Mouse (Mus musculus): Measurements from ENCODE around the gene Car2. TPM values are rescaled to one million over a fixed set of nuclear protein-coding genes. Genes with fewer than 3 reads are reported as not detected.

The Car2 gene
- total RNA-seq, 1 experiment: 132 TPM

DNA sequence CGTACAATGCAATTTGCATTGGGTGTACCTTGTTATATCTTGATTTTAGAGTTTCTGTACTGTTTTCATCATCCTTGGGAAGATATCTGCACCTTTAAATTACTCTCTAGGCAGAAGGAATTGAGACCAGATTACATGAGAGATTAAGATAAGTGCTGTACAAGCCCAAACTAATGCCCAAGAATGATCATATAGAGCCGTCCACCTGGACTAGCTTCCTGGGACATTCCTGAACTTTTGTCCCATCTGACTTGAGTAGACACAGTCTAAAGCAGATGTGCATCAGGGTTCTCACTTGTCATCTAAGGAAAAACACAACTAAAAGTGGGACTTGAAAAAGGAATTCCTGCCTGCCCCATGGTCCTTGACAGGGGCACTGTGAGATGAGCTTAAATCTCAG lies 20.1 kb upstream of the Car2 start:
- H3K9me3 ChIP-seq (ENCODE audit: control insufficient read depth, insufficient read depth, low read depth, low read length): no peaks in the 10 kb centered on the region
- peaks cover 0 to 5% of the 10 kb centered on the region in 2 experiments; a peak in 1 of 4 replicates for H3K4me1 ChIP-seq (ENCODE audit: control insufficient read depth in 2 of 2, insufficient read depth in 2 of 2, low read length in 2 of 2, poor library complexity in 1 of 2)
- in situ Hi-C loops (cut with MboI; ENCODE audit: low sequenced_read_pairs in 2 of 2, unreplicated experiment in 2 of 2): no loop called here
- TF ChIP-seq ZC3H11A (IDR thresholded peaks at IDR 0.05; ENCODE audit: borderline replicate concordance, low read depth, low read length) (no peak), CHD2 (IDR thresholded peaks at IDR 0.05; ENCODE audit: low read depth, low read length) (no peak), HCFC1 (IDR thresholded peaks at IDR 0.05; ENCODE audit: borderline replicate concordance, insufficient read depth, low read length) (no peak), ZNF384 (IDR thresholded peaks at IDR 0.05; ENCODE audit: low read depth, low read length) (no peak)
- DNase-seq (ENCODE audit: low read depth, low spot score): no peak
- no peaks in the 10 kb centered on the region for H3K36me3 ChIP-seq (ENCODE audit: control insufficient read depth, insufficient read depth, low read length, poor library complexity, severe bottlenecking)
- H3K4me3 ChIP-seq (ENCODE audit: insufficient read depth in 1 of 2, low read depth in 1 of 2, low read length in 2 of 2, poor library complexity in 1 of 2, severe bottlenecking in 1 of 2): no peak overlapping the region
- H3K9ac ChIP-seq (ENCODE audit: insufficient read depth, low read depth, low read length, poor library complexity, severe bottlenecking): no peak overlapping the region
- H3K27ac ChIP-seq (ENCODE audit: insufficient read depth, low read depth, low read length, poor library complexity, severe bottlenecking): no peak overlapping the region

DNA sequence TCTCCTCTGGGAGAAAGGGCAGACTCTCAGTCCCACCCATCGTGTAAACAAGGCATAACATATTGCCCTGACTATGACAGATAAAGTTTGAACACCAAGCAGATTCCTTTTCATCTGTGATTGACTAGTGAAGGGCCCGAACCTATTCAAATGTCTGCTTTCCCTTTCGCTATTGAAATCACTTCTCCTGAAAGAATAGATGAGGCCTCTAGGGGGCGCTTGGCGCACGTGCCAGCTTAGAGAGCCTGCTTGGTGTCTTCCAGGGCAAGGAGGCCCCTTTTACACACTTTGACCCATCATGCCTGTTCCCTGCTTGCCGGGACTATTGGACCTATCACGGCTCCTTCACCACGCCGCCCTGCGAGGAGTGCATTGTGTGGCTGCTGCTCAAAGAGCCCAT lies 16.3 kb upstream of the Car2 start:
- Histone ChIP-seq H3K4me1 (ENCODE audit: control insufficient read depth in 2 of 2, insufficient read depth in 2 of 2, low read length in 2 of 2, poor library complexity in 1 of 2) (0 out of 4 replicates have a peak, but pooled peaks cover 2% of the 10 kb centered on the region in 2 experiments), H3K9ac (ENCODE audit: insufficient read depth, low read depth, low read length, poor library complexity, severe bottlenecking) (no peak overlapping the region), H3K27ac (ENCODE audit: insufficient read depth, low read depth, low read length, poor library complexity, severe bottlenecking) (no peak overlapping the region), H3K36me3 (ENCODE audit: control insufficient read depth, insufficient read depth, low read length, poor library complexity, severe bottlenecking) (no peaks in the 10 kb centered on the region), H3K4me3 (ENCODE audit: insufficient read depth in 1 of 2, low read depth in 1 of 2, low read length in 2 of 2, poor library complexity in 1 of 2, severe bottlenecking in 1 of 2) (no peak overlapping the region), H3K9me3 (ENCODE audit: control insufficient read depth, insufficient read depth, low read depth, low read length) (no peaks in the 10 kb centered on the region)
- no peak for TF ChIP-seq ZNF384 (IDR thresholded peaks at IDR 0.05; ENCODE audit: low read depth, low read length)
- TF ChIP-seq ZC3H11A (IDR thresholded peaks at IDR 0.05; ENCODE audit: borderline replicate concordance, low read depth, low read length): peak; percentile 93
- TF ChIP-seq CHD2 (IDR thresholded peaks at IDR 0.05; ENCODE audit: low read depth, low read length): no peak
- no peak for TF ChIP-seq HCFC1 (IDR thresholded peaks at IDR 0.05; ENCODE audit: borderline replicate concordance, insufficient read depth, low read length)
- in situ Hi-C loops (cut with MboI; ENCODE audit: low sequenced_read_pairs in 2 of 2, unreplicated experiment in 2 of 2): loop anchor here (5.0 to 10.0 kb wide), 2 partner anchors 323 to 325 kb away; no protein-coding TSS in a partner anchor
- DNase-seq (ENCODE audit: low read depth, low spot score): peak; percentile 80

DNA sequence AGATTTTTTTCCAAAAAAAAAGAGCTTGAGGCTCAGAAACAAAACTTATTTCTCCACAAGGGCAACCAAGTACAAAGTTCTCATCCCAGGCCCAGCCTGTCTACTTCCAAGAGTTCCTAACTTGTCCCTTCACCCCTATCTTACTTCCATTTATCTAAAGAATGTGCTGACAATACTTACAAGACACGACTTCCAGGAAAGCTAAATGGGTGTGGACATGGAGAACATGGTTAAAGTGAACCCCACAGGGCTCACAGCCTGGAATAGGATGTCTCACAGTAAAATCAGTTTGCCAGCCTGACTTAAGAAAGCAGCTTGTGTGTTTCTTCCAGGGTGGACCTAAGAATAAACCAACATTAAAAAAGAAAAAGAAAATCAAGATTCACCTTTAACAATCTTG lies 15.5 kb upstream of the Car2 start:
- no peak for DNase-seq (ENCODE audit: low read depth, low spot score)
- Histone ChIP-seq H3K27ac (ENCODE audit: insufficient read depth, low read depth, low read length, poor library complexity, severe bottlenecking) (no peak overlapping the region), H3K9ac (ENCODE audit: insufficient read depth, low read depth, low read length, poor library complexity, severe bottlenecking) (no peak overlapping the region), H3K4me3 (ENCODE audit: insufficient read depth in 1 of 2, low read depth in 1 of 2, low read length in 2 of 2, poor library complexity in 1 of 2, severe bottlenecking in 1 of 2) (no peak overlapping the region), H3K9me3 (ENCODE audit: control insufficient read depth, insufficient read depth, low read depth, low read length) (no peaks in the 10 kb centered on the region), H3K36me3 (ENCODE audit: control insufficient read depth, insufficient read depth, low read length, poor library complexity, severe bottlenecking) (no peaks in the 10 kb centered on the region), H3K4me1 (ENCODE audit: control insufficient read depth in 2 of 2, insufficient read depth in 2 of 2, low read length in 2 of 2, poor library complexity in 1 of 2) (0 out of 4 replicates have a peak, but pooled peaks cover 2% of the 10 kb centered on the region in 2 experiments)
- in situ Hi-C loops (cut with MboI; ENCODE audit: low sequenced_read_pairs in 2 of 2, unreplicated experiment in 2 of 2): loop anchor here (5.0 to 10.0 kb wide), 2 partner anchors 322 to 324 kb away; no protein-coding TSS in a partner anchor
- no peak for TF ChIP-seq MAFK (IDR thresholded peaks at IDR 0.05; ENCODE audit: insufficient read depth, low read depth, low read length)
- TF ChIP-seq ZNF384 (IDR thresholded peaks at IDR 0.05; ENCODE audit: low read depth, low read length): no peak
- TF ChIP-seq ZC3H11A (IDR thresholded peaks at IDR 0.05; ENCODE audit: borderline replicate concordance, low read depth, low read length): no peak
- TF ChIP-seq HCFC1 (IDR thresholded peaks at IDR 0.05; ENCODE audit: borderline replicate concordance, insufficient read depth, low read length): no peak
- TF ChIP-seq CHD2 (IDR thresholded peaks at IDR 0.05; ENCODE audit: low read depth, low read length): no peak

DNA sequence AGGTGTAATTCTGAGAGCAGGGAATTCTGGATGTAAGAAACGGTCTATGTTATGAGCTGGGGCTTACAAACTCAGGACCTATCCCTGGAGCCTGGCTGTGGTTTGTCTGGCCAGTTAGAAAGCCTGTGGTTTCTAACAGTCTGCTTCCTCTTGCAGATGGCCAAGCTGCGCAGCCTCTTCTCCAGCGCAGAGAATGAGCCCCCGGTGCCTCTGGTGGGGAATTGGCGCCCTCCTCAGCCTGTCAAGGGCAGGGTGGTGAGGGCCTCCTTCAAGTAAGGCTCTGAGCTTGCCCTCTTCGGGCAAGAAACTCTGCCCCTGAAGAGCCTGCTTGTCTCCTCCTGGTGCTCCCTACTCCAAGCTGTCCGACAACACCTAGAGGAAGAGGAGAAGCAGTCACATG lies 14.7 kb upstream of the Car2 start:
- H3K9me3 ChIP-seq (ENCODE audit: control insufficient read depth, insufficient read depth, low read depth, low read length): no peaks in the 10 kb centered on the region
- in situ Hi-C loops (cut with MboI; ENCODE audit: low sequenced_read_pairs in 2 of 2, unreplicated experiment in 2 of 2): loop anchor here (5.0 to 10.0 kb wide), 2 partner anchors 321 to 323 kb away; no protein-coding TSS in a partner anchor
- no peak for DNase-seq (ENCODE audit: low read depth, low spot score)
- no peak overlapping the region for H3K27ac ChIP-seq (ENCODE audit: insufficient read depth, low read depth, low read length, poor library complexity, severe bottlenecking)
- no peak overlapping the region for H3K9ac ChIP-seq (ENCODE audit: insufficient read depth, low read depth, low read length, poor library complexity, severe bottlenecking)
- 0 out of 4 replicates have a peak, but pooled peaks cover 2% of the 10 kb centered on the region in 2 experiments for H3K4me1 ChIP-seq (ENCODE audit: control insufficient read depth in 2 of 2, insufficient read depth in 2 of 2, low read length in 2 of 2, poor library complexity in 1 of 2)
- no peaks in the 10 kb centered on the region for H3K36me3 ChIP-seq (ENCODE audit: control insufficient read depth, insufficient read depth, low read length, poor library complexity, severe bottlenecking)
- no peak overlapping the region for H3K4me3 ChIP-seq (ENCODE audit: insufficient read depth in 1 of 2, low read depth in 1 of 2, low read length in 2 of 2, poor library complexity in 1 of 2, severe bottlenecking in 1 of 2)
- TF ChIP-seq MAFK (IDR thresholded peaks at IDR 0.05; ENCODE audit: insufficient read depth, low read depth, low read length): no peak
- no peak for TF ChIP-seq HCFC1 (IDR thresholded peaks at IDR 0.05; ENCODE audit: borderline replicate concordance, insufficient read depth, low read length)
- no peak for TF ChIP-seq CHD2 (IDR thresholded peaks at IDR 0.05; ENCODE audit: low read depth, low read length)
- no peak for TF ChIP-seq ZC3H11A (IDR thresholded peaks at IDR 0.05; ENCODE audit: borderline replicate concordance, low read depth, low read length)
- no peak for TF ChIP-seq ZNF384 (IDR thresholded peaks at IDR 0.05; ENCODE audit: low read depth, low read length)

Data from ES-E14 (cell line).